Mouse (Mus musculus): ENCODE measurements around the gene Gm13089. TPM values are rescaled to one million over a fixed set of nuclear protein-coding genes. Genes with fewer than 3 reads are reported as not detected.
"Not testable (repeated sequence)": the region's sequence is repeated elsewhere in the genome, so short reads cannot be mapped to it uniquely, and the experiment has no call there.

Gm13089 gene
- not detected in 2 replicates for total RNA-seq (2021)
- long read RNA-seq, experiment 1 = 0 reads
- long read RNA-seq, experiment 2 = 0 reads

GRCm38 (mm10) chr4:143702611-143703010, at the start of gene Gm13089:
TSS of gene Gm13089 (minus strand) at chr4:143702711.
- no peak for DNase-seq

GRCm38 (mm10) chr4:143719155-143719554, 16.6 kb upstream of the Gm13089 start, which contains the start of gene Gm13078:
TSS of gene Gm13078 (plus strand) at chr4:143719455.
- no peak for DNase-seq

- not testable (repeated sequence) for DNase-seq
Measured at GRCm38 (mm10) chr4:143657146-143657545, 45.4 kb downstream of the Gm13089 start, which contains the start of gene Gm13088. TSS of gene Gm13088 (minus strand) at chr4:143657246.

Other genes with a start within 250 kb of the Gm13089 start
- gene Gm13043, start 191.4 kb downstream of the Gm13089 start, total RNA-seq (2021) = not detected in 2 replicates
- gene Gm13040, start 166.8 kb downstream of the Gm13089 start, total RNA-seq (2021) = not detected in 2 replicates
- gene BC080695, start 151.0 kb downstream of the Gm13089 start, total RNA-seq (2021) = not detected in 2 replicates
- gene Gm13057, start 151.0 kb downstream of the Gm13089 start, total RNA-seq (2021) = not detected in 2 replicates
- gene Gm13083, start 87.7 kb downstream of the Gm13089 start, total RNA-seq (2021) = not detected in 2 replicates
- not detected in 2 replicates for gene Gm13088, start 45.5 kb downstream of the Gm13089 start, total RNA-seq (2021)
- not detected in 2 replicates for gene Gm13078, start 16.7 kb upstream of the Gm13089 start, total RNA-seq (2021)
- not detected in 2 replicates for gene Gm13023, start 86.6 kb upstream of the Gm13089 start, total RNA-seq (2021)
- gene Gm13084, start 113.4 kb upstream of the Gm13089 start, total RNA-seq (2021) = not detected in 2 replicates
- not detected in 2 replicates for gene Gm13103, start 143.8 kb upstream of the Gm13089 start, total RNA-seq (2021)
- gene Pramef6, start 197.7 kb upstream of the Gm13089 start, total RNA-seq (2021) = not detected in 2 replicates
- not detected in 2 replicates for gene Pramef25, start 248.3 kb upstream of the Gm13089 start, total RNA-seq (2021)